Mouse (Mus musculus): Measurements from ENCODE around the gene Tgm1.

Gene Tgm1

DNA sequence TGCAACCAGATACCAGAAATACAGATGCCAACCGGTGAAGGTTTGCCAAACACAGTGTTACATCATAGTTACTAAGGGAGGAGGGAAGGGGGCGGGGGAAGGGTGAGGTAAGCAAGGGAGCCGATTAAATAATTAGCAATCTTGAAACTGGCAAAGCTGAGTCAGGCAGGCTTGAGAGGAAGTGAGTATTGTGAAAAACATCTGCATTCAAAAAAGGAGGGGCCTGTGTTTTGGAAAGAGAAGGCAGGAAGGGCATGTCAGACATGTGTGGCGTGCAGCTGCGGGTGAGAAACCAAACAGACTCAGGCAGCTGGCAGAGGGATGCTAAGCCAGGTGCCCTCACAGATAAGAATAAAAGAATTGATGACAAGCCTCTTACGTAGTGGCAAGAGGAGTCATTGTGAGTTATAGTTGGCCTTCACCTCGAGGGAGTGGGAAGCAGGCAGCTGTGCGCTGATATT, 10.7 kb upstream of the Tgm1 start:
- no peak for DNase-seq (ENCODE audit: low read depth, low spot score)

- DNase-seq (ENCODE audit: low read depth, low spot score) = no peak
Measured at GRCm38 (mm10) chr14:55723433-55723832, 9.7 kb upstream of the Tgm1 start.

- no peak for DNase-seq (ENCODE audit: low read depth, low spot score)
Measured at GRCm38 (mm10) chr14:55722438-55722945, 8.8 kb upstream of the Tgm1 start.

GRCm38 (mm10) chr14:55721700-55722437, 8.1 kb upstream of the Tgm1 start, which contains the start of gene Rabggta:
TSS of gene Rabggta (minus strand) at chr14:55722263.
- DNase-seq (ENCODE audit: low read depth, low spot score) = peak; percentile 87

- no peak for DNase-seq (ENCODE audit: low read depth, low spot score)
Measured at GRCm38 (mm10) chr14:55721076-55721475, 7.3 kb upstream of the Tgm1 start.

GRCm38 (mm10) chr14:55720666-55721065, 6.9 kb upstream of the Tgm1 start:
- no peak for DNase-seq (ENCODE audit: low read depth, low spot score)

DNA sequence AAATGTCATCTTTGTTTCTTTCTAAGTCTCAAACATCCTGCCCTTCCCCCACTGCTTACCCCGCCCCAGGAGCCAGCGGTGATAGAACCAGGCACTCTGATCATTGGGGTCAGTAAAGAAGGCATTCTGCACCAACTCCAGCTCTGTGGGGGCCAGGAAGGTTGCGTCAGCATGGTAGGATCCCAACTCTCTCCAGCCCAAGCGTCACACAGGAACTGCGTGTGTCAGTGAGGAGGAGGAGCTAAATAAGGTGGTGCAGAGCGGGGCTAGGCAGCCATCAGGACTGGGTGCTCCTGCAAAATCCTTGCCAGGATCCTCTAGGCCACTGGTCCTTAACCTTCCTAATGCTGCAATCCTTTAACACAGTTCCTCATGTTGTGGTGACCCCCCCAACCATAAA, 6.0 kb upstream of the Tgm1 start:
- no peak for DNase-seq (ENCODE audit: low read depth, low spot score)

DNA sequence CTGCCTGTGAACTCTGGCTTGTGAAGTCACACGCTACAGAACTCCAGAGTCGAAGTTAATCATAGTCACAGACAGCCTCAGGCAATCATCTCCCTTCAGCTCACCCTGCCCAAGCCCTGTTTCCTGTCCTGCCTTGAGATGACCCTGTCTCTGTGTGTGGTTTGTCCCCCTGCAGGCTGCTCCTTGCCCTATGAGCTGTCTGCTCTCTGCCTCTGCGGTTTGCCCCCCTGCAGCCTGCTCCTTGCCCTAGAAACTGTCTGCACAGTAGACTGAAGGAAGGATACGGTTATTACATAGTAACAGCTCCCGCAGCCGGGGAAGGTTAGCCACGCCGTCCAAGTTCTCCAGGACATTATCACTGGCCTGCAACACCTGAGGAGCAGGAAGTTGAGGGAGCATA, 3.2 kb upstream of the Tgm1 start:
- no peak for DNase-seq (ENCODE audit: low read depth, low spot score)

DNA sequence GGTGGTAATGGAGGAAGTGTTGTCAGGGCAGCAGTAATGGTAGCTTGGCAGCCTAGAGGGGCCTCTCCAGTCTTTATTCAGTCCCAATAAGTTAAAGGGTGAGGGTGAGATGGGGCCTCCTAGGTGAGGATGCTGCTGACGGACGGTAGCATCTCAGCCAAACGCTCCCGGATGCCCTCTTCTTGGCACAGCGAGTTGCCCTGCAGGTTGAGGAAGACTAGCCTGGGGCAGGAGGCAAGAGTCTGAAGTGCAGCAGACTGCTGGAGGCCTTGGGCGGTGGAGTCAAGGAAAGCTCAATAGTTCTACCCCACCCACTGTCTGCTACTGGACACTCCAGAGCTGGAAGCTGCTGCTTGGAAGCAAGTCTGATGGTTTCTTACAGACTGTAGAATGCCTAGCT, 2.5 kb upstream of the Tgm1 start:
- DNase-seq (ENCODE audit: low read depth, low spot score) = no peak

DNA sequence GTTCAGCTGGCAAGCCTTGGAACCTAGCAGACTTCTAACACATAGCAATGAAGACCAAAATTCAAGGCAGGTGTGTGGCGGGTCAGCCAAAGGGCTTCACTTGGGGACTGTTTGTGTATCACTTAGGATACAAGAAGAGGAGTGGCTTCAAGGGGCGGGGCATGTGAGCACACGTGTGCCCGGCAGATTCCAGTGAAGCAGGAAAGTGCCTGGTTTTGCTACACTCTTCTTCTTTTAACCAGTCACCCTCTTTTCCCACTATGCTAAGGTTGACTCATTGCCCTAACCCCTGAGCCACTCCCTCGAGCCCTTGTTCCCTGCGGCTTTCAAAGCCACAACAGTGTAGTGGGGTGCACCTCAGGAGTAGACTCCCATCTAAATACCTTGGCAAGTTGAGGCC, 1.2 kb upstream of the Tgm1 start:
- DNase-seq (ENCODE audit: low read depth, low spot score) = no peak

- DNase-seq (ENCODE audit: low read depth, low spot score) = no peak
Measured at GRCm38 (mm10) chr14:55713007-55713728, 558 bp downstream of the Tgm1 start.

DNA sequence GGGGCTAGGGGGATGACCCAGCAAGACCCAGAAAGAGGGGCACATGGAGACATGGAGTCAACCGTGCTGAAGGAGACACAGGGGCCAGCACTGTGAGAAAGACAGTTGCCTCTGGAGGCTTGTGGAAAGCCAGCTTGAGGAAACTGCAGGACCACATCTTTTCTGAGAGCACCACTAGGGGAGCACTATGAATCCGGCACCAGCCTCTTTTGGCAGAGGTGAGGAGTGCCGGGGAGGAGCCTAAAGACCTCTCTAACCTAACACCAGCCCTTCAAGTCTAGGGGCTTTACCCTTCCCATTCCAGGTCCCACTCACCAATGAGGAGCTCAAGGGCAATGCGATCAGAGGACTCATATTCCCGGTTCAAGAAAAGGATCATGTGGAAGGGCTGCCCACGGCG, 1.9 kb downstream of the Tgm1 start:
- no peak for DNase-seq (ENCODE audit: low read depth, low spot score)

DNA sequence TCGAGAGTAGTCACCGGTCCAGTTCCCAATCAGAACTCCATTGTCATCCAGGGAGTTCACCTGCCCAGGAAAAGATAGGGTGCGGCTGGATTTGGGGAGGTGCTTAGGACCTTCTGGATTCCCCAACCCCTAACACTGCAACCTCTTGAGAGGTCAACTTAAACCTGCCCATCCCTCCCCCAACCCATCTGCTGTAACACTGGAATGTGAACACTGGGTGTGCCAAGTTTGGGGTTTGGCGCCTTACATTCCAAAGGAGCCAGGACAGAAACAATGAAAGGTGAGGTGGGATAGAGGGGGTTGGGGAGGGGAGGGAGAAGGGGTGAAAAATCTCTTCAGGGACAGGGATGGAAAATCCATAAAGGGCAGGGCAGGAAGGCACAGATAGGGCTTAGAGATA, 4.2 kb downstream of the Tgm1 start:
- no peak for DNase-seq (ENCODE audit: low read depth, low spot score)

GRCm38 (mm10) chr14:55707397-55707796, 6.3 kb downstream of the Tgm1 start:
- no peak for DNase-seq (ENCODE audit: low read depth, low spot score)

DNA sequence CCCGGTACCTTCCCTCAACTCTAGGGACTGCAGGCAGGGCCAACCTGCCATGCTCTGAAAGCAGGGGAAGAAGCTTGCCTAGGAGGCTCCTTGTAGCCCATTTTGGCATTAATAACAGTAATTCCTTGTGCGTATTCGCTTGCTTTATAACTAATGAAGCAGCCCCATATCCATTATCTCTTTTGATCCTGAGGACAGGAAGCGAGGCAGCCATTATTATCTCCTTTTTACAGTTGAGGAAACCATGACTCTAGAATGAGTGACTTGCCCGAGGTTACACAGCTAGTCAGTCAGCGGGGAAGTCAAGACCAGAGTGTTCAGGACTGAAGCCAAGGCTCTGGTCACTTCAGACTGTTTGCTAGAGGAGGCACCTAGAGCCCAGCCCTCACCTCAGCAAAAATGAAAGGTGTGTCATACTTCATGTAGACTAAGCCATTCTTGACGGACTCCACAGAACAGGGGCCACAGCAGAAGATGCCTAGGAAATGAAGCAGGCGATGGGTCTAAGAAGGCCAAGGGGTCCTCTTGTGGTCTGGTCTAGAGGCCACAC, 7.6 kb downstream of the Tgm1 start:
- no peak for DNase-seq (ENCODE audit: low read depth, low spot score)

DNA sequence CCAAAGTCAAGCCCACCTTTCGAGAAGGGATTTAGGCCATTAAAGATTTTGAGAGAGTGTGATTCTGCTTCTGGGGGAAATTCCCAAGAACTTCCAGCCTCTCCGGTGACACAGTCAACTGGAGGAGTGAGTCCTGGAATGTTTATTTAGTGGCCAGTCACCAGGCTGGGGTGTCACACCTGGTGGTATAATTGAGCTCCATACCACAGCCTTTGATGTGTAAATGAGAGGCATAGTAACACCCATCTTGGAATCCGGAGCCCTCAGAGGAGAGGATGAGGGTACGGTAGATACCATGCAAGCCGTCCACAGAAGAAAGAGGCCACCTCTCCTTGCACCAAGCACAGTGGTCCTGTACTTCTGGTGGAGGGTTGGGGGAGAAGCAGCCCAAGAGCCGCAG, 11.0 kb downstream of the Tgm1 start:
- no peak for DNase-seq (ENCODE audit: low read depth, low spot score)

GRCm38 (mm10) chr14:55701131-55701530, 12.6 kb downstream of the Tgm1 start:
- no peak for DNase-seq (ENCODE audit: low read depth, low spot score)

DNA sequence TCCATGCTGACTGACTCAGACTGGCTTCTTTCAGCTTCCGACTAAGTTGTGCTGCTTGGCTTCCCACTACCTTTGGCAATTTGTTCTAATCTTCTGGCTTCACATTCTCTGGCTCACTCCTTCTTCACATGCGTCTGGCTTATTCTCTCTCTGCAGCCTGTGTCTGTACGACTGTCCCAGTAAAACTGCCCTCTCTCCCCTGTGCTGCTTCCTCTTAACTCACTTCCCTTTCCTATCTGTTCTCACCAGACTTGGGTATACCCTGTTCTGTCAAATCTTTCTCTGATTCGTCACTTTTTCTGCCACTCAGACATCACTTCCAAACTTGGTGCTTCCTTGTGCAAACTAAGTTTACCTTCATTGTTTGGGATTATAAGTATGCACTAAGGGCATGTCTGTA, 16.5 kb downstream of the Tgm1 start:
- DNase-seq (ENCODE audit: low read depth, low spot score) = no peak

GRCm38 (mm10) chr14:55689433-55689832, 24.3 kb downstream of the Tgm1 start:
- DNase-seq (ENCODE audit: low read depth, low spot score) = no peak

DNA sequence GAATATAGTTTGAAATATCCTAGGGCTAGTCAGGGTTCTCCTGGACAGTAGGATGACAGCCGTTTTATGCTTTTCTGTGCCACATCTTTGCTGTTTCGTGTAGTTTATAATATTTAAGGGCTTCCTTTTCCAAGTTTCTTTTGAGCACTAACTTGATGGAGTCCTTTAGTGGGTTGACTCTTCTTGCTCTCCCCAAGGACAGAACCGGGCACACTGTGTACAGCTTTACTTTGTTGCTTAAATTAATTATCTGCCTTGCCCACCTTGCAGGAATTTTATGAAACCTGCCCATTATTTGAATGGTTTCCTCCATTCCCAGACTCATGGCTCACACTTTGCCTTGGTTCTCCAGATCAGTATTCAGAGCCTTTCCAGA, 31.6 kb downstream of the Tgm1 start:
- DNase-seq (ENCODE audit: low read depth, low spot score) = no peak

DNA sequence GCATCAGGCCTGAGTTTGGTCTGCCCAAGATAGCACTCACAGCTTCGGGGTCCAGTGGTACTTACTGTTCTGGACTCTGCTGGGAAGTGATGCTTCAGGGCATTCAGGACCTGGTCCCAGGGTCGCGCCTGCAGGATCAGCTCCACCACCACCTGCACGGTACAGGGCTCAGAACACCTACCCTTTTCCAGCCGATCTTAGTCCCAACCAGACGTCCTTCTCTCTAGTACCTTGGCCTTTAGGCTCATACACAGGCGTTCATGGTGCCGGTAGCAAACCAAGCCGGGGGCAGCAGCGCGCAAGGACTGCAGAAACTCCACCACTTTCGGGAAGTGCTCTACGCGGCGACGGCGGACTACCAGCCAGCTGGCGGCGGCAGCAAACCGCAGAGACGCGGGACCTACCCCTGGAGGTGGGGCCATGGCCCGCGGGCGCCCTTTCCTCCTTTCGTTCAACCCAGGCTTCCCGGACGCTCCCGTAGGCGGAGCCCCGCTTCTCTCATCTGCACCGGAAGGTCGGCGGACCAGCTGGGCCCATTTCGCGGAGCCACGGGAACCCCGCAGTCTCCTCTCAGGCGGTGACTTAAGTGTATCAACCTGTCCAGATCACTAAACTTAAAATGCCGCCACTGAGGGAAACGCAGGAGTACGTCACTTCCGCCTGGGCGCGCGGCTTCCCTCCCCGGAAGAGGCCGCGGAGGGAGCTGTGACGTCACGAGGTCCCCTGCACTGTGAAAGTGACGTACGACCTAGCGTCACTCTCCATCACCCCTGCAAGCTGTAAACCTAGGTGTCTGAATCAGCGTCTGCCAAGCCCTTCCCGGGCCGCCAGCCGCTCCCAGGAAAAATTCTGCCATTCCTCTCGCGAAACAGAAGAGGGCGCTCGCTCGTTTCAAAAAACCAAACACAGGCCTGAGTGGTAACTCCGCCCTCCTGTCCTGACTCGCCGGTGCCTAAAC, 32.3 kb downstream of the Tgm1 start, which contains the start of gene Tinf2:
Gene Tinf2, minus strand, starts transcription at position 661 of the 958 bp plus-strand sequence.
- peak; percentile 96 for DNase-seq (ENCODE audit: low read depth, low spot score)

Measured in embryo, embryonic 11.5 days (tissue).